Mouse (Mus musculus) kidney, adult 2 months (tissue): ENCODE measurements around the gene Irx1. TPM values are rescaled to one million over a fixed set of nuclear protein-coding genes. Genes with fewer than 3 reads are reported as not detected.

Experiments used
- DNase-seq: peaks from one replicate; pipeline ENCODE4 v3.0.0; 2021
- H3K27ac ChIP-seq: fragments of 200-500 bp; 2 replicates; pipeline ENCODE4 v1.5.1; 2012; ENCODE audit warnings: low read depth, low read length, control low read depth, inconsistent platforms; ENCODE audit not compliant: insufficient read depth
- H3K27me3 ChIP-seq: fragments of 200-500 bp; replicated peaks from 2 replicates; pipeline ENCODE4 v1.6.1; 2012; ENCODE audit warnings: mild to moderate bottlenecking, moderate library complexity, low read length, inconsistent platforms; ENCODE audit not compliant: control insufficient read depth, insufficient read depth
- H3K36me3 ChIP-seq: fragments of 200-500 bp; 2 replicates; pipeline ENCODE4 v1.6.1; 2012; ENCODE audit warnings: mild to moderate bottlenecking, moderate library complexity, low read length, inconsistent platforms; ENCODE audit not compliant: control insufficient read depth, insufficient read depth
- H3K4me1 ChIP-seq: fragments of 200-500 bp; 2 replicates; pipeline ENCODE4 v1.6.1; 2011; ENCODE audit warnings: low read length; ENCODE audit not compliant: control insufficient read depth, insufficient read depth
- H3K4me3 ChIP-seq: fragments of 200-500 bp; 2 replicates; pipeline ENCODE4 v1.5.1; 2011; ENCODE audit warnings: mild to moderate bottlenecking, low read depth, low read length, control low read depth; ENCODE audit not compliant: insufficient read depth
- CTCF ChIP-seq: fragments of 200-500 bp; conservative IDR thresholded peaks from 2 replicates; pipeline ENCODE4 v1.5.1; 2011; ENCODE audit warnings: low read depth, mild to moderate bottlenecking, control low read depth, low read length, moderate library complexity, mixed read lengths; ENCODE audit not compliant: insufficient read depth, insufficient read length
- POLR2A ChIP-seq: fragments of 200-500 bp; IDR thresholded peaks from one replicate; pipeline ENCODE4 v1.6.1; 2011; ENCODE audit warnings: low read depth, low read length, control low read depth
- WGBS: fragments of 180-500 bp; shearing (Covaris S2); methylation state at CpG from one replicate; pipeline ENCODE4 v1.1.7; 2018; 5-methylcytosine and 5-hydroxymethylcytosine counted together
- polyA plus RNA-seq: library from polyadenylated mRNA; depleted of rRNA; stranded (reverse); fragments of >200 nt; gene quantifications from 2 replicates; pipeline ENCODE4 v1.2.3, GENCODE M21; 2012

Irx1 gene
- polyA plus RNA-seq, 1 experiment: 41.1 TPM

- H3K4me1 ChIP-seq: no peaks in the 10 kb centered on the region
- no peaks in the 10 kb centered on the region for H3K36me3 ChIP-seq
- peak overlapping the region; percentile 80 for H3K27ac ChIP-seq
- peak overlapping the region; percentile 54 for H3K4me3 ChIP-seq
- TF ChIP-seq CTCF: no peak
- TF ChIP-seq POLR2A: no peak
- peaks cover 3% of the 10 kb centered on the region; the same call in 1 of the 2 replicates for H3K27me3 ChIP-seq
- 8% methylated on average over 16 of the region's 16 CpGs for WGBS
- DNase-seq: peak; percentile 24
Observed at GRCm38 (mm10) chr13:71958651-71959050, 4.9 kb downstream of the Irx1 start.

DNA sequence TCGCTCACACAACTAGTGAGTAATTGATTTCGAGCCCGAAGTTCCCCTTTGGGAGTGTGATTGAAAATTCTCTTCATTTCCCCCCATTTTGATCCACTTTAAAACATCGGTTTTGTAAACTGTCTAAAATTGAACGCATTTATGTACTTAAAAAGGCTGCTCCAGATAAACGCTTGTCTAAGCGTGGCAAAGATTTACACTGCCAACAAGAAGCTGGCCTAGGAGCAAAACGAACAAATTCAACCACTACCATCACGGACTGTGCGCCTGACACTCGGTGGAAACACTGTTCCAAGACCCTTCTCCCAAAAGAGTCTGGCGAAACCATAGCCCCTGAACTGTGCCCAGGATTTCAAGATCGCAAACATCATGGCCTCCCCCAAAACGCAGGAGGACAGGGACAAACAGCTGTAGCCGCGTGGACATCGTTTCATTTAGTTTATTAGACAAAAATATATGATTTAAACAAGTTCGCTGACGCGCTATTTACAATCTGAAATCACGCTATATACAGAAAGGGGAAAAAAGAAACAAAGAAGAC, 5.6 kb downstream of the Irx1 start:
- TF ChIP-seq CTCF (no peak), POLR2A (no peak)
- H3K4me3 ChIP-seq: peak overlapping the region; percentile 35

DNA sequence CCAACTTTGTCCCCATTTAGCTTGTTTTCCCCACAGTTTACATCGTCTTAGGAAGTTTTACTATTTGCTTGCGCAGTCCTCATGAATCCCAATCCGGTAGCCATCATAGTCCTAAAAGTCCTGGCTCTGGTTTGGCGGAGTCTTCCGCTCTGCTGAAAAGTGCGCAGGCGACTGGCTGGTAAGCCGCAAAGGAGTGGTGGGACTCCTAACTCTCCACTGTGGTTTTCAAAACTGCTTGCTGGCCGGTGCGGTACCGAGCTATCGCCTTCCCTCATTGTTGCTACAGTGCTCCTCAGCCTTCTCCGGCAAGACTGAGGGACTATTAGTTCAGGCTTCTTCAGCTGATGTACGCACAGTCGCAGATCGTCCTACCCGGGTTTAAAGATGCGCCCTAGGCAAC, 6.4 kb downstream of the Irx1 start:
- H3K27ac ChIP-seq: 0 out of 2 replicates have a peak overlapping the region, but pooled peaks have one; percentile 25
- no peaks in the 10 kb centered on the region; the same call in 1 of the 2 replicates for H3K27me3 ChIP-seq
- WGBS: 12% methylated on average over 18 of the region's 18 CpGs
- peak overlapping the region; percentile 18 for H3K4me3 ChIP-seq
- H3K4me1 ChIP-seq: no peaks in the 10 kb centered on the region
- TF ChIP-seq CTCF (no peak), POLR2A (no peak)
- no peaks in the 10 kb centered on the region for H3K36me3 ChIP-seq
- no peak for DNase-seq

More for the DNA sequence above, 5.6 kb downstream of the Irx1 start:
- peak; percentile 8 for DNase-seq
- Histone ChIP-seq H3K4me1 (no peaks in the 10 kb centered on the region), H3K36me3 (no peaks in the 10 kb centered on the region), H3K27ac (peak overlapping the region; percentile 56), H3K27me3 (no peaks in the 10 kb centered on the region; the same call in 1 of the 2 replicates)
- 11% methylated on average over 21 of the region's 21 CpGs for WGBS

DNA sequence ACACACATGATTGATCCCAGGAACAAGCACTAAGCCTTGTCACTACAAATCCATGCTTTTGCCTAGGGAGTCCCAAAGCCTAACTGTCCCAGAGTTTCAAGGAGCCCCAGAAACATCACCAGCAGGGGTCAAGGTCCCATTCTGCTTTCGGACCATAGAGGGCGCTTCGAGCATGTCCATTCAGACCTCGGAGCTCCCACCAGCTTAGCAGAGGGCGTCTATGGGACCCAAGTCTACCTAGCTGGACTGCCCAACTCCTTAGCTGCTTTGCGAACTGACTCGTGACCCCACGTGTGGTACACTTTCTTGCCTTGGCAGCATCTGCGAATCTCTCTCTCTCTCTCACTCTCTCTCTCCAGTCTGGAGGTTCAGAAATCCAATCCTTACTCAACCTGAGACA, 7.0 kb downstream of the Irx1 start:
- Histone ChIP-seq H3K36me3 (no peaks in the 10 kb centered on the region), H3K4me1 (no peaks in the 10 kb centered on the region), H3K27ac (0 out of 2 replicates have a peak overlapping the region, but pooled peaks have one; percentile 25), H3K27me3 (no peaks in the 10 kb centered on the region; the same call in 1 of the 2 replicates), H3K4me3 (peak overlapping the region; percentile 14; the same call in 1 of the 2 replicates)
- TF ChIP-seq POLR2A: no peak
- TF ChIP-seq CTCF: peak; percentile 63
- WGBS: 5% methylated on average over 9 of the region's 9 CpGs
- peak; percentile 68 for DNase-seq

GRCm38 (mm10) chr13:71951966-71952365, 11.6 kb downstream of the Irx1 start:
- H3K27ac ChIP-seq: no peak overlapping the region
- TF ChIP-seq POLR2A (no peak), CTCF (no peak)
- no peaks in the 10 kb centered on the region for H3K4me1 ChIP-seq
- H3K27me3 ChIP-seq: no peaks in the 10 kb centered on the region
- DNase-seq: no peak
- no peaks in the 10 kb centered on the region for H3K36me3 ChIP-seq
- WGBS: 42% methylated on average over 11 of the region's 11 CpGs
- H3K4me3 ChIP-seq: no peak overlapping the region

- DNase-seq: peak; percentile 82
- no peak for TF ChIP-seq CTCF
- TF ChIP-seq POLR2A: no peak
- Histone ChIP-seq H3K4me3 (no peak overlapping the region), H3K27me3 (no peaks in the 10 kb centered on the region), H3K36me3 (no peaks in the 10 kb centered on the region), H3K4me1 (no peaks in the 10 kb centered on the region), H3K27ac (no peak overlapping the region)
- WGBS: 40% methylated on average over 5 of the region's 5 CpGs
Observed at GRCm38 (mm10) chr13:71949859-71950258, 13.7 kb downstream of the Irx1 start.

- TF ChIP-seq CTCF (no peak), POLR2A (no peak)
- WGBS: 77% methylated on average over 3 of the region's 3 CpGs
Observed at GRCm38 (mm10) chr13:71910361-71910760, 53.2 kb downstream of the Irx1 start.

More at GRCm38 (mm10) chr13:71910361-71910760, 53.2 kb downstream of the Irx1 start:
- Histone ChIP-seq H3K4me3 (no peak overlapping the region), H3K27me3 (no peaks in the 10 kb centered on the region), H3K27ac (no peak overlapping the region), H3K36me3 (no peaks in the 10 kb centered on the region), H3K4me1 (no peaks in the 10 kb centered on the region)
- DNase-seq: no peak
